Mouse (Mus musculus) frontal cortex, postnatal 25 days (tissue): Measurements from ENCODE around the gene Tubg2.
"Not testable (repeated sequence)": the region's sequence is repeated elsewhere in the genome, so short reads cannot be mapped to it uniquely, and the experiment has no call there.

Experiments used
- DNase-seq, 2 experiments: peaks; one replicate each; pipeline ENCODE4 v3.0.0; 2022; ENCODE audit warnings: low spot score in 2 of 2

Gene Tubg2

GRCm38 (mm10) chr11:101138536-101139181, 17.0 kb upstream of the Tubg2 start:
- DNase-seq: no peak

GRCm38 (mm10) chr11:101140164-101140819, 15.4 kb upstream of the Tubg2 start:
- DNase-seq: no peak

GRCm38 (mm10) chr11:101141088-101141487, 14.6 kb upstream of the Tubg2 start:
- DNase-seq: no peak

- no peak for DNase-seq
Measured at GRCm38 (mm10) chr11:101142215-101142967, 13.3 kb upstream of the Tubg2 start.

GRCm38 (mm10) chr11:101143338-101144225, 12.1 kb upstream of the Tubg2 start:
- DNase-seq: no peak

- DNase-seq: peak in 1 of 2 experiments; percentile 41
Measured at GRCm38 (mm10) chr11:101146377-101146776, 9.3 kb upstream of the Tubg2 start.

- no peak for DNase-seq
Measured at GRCm38 (mm10) chr11:101148751-101149150, 7.0 kb upstream of the Tubg2 start.

GRCm38 (mm10) chr11:101149178-101150105, 6.3 kb upstream of the Tubg2 start:
- DNase-seq: no peak

- no peak for DNase-seq
Measured at GRCm38 (mm10) chr11:101151063-101151462, 4.6 kb upstream of the Tubg2 start.

- DNase-seq: no peak
Measured at GRCm38 (mm10) chr11:101152825-101153224, 2.9 kb upstream of the Tubg2 start.

- DNase-seq: no peak
Measured at GRCm38 (mm10) chr11:101154648-101155047, 1.1 kb upstream of the Tubg2 start.

- DNase-seq: no peak
Measured at GRCm38 (mm10) chr11:101155151-101155550, 556 bp upstream of the Tubg2 start.

GRCm38 (mm10) chr11:101160151-101160550, 4.4 kb downstream of the Tubg2 start:
- not testable (repeated sequence) for DNase-seq

- DNase-seq: not testable (repeated sequence)
Measured at GRCm38 (mm10) chr11:101160981-101161505, 5.3 kb downstream of the Tubg2 start.

- no peak for DNase-seq
Measured at GRCm38 (mm10) chr11:101161551-101161950, 5.8 kb downstream of the Tubg2 start.

- no peak for DNase-seq
Measured at GRCm38 (mm10) chr11:101162301-101162700, 6.6 kb downstream of the Tubg2 start.

- DNase-seq: no peak
Measured at GRCm38 (mm10) chr11:101162772-101163171, 7.1 kb downstream of the Tubg2 start.

- no peak for DNase-seq
Measured at GRCm38 (mm10) chr11:101163476-101164350, 8.0 kb downstream of the Tubg2 start.

GRCm38 (mm10) chr11:101164351-101164665, 8.6 kb downstream of the Tubg2 start:
- DNase-seq: no peak
